Mouse (Mus musculus) skeletal muscle tissue, postnatal 0 days (tissue): Measurements from ENCODE around the gene Dnal4. TPM values are rescaled to one million over a fixed set of nuclear protein-coding genes. Genes with fewer than 3 reads are reported as not detected.

ENCODE experiments used
- polyA plus RNA-seq: library from polyadenylated mRNA; unstranded; fragments of >200 nt; fragmentation: Nextera tagmentation; extraction: Ambion mirVana; gene quantifications from 2 replicates; pipeline ENCODE4 v1.2.1, GENCODE M21; 2015

Gene Dnal4
- polyA plus RNA-seq = 27.7 and 28.2 TPM in 2 replicates

GRCm38 (mm10) chr15:79777749-79778148, at the start of gene Dnal4:
Gene Dnal4, minus strand, starts transcription at chr15:79777849.

DNA sequence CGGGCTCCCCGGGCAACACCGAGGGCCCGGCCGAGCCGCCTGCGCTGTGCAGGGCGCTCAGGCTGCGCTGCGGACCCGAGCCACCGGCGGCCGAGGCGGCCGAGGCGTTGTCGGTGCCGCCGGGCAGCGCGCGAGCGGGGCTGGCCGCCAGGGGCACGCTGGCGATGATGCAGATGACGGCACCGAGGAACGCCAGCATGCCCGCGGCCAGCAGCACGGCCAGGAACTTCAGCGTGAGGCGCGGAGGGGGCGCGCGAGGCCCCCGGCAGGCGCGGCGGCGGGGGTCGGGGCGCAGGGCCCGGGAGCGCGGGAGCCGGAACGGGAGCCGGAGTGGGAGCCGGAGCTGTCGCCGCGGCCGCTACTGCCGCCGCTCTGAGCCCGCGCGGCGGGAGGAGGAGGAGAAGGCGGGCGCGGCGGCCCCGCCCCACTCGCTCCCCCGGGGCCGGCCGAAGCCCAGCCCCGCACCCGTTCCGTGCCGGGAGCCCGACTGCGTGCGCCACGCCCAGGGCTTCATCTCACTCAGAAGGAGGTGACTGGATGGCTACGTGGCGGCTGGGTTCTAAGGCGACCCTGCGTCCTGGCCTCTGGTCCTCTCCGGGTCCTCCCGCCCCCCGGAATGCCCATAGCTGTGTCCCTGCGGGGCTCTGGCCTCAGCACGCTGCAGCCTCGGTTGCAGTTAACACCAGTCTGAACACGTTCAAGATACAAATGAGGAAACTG, 26.9 kb upstream of the Dnal4 start, which contains the start of gene Nptxr:
TSS of gene Nptxr (minus strand) at position 415 of the 720 bp plus-strand sequence.

GRCm38 (mm10) chr15:79741921-79742705, 35.5 kb downstream of the Dnal4 start, which contains the start of gene Sun2:
Gene Sun2, minus strand, starts transcription at chr15:79742536.

Other genes starting within 250 kb of the Dnal4 start
- gene Ddx17, start 231.1 kb downstream of the Dnal4 start, polyA plus RNA-seq = 15.3 and 15.8 TPM in 2 replicates
- 0.76 and 0.85 TPM in 2 replicates for gene Dmc1, start 172.7 kb downstream of the Dnal4 start, polyA plus RNA-seq
- gene Fam227a, start 118.9 kb downstream of the Dnal4 start, polyA plus RNA-seq = 0.19 and 0.40 TPM in 2 replicates
- 26.4 and 30.0 TPM in 2 replicates for gene Cby1, start 118.7 kb downstream of the Dnal4 start, polyA plus RNA-seq
- 186 and 205 TPM in 2 replicates for gene Tomm22, start 107.0 kb downstream of the Dnal4 start, polyA plus RNA-seq
- gene Josd1, start 89.9 kb downstream of the Dnal4 start, polyA plus RNA-seq = 11.3 TPM in 2 replicates
- gene Gtpbp1, start 87.0 kb downstream of the Dnal4 start, polyA plus RNA-seq = 8.6 and 10.5 TPM in 2 replicates
- 4.6 and 5.8 TPM in 2 replicates for gene Sun2, start 35.3 kb downstream of the Dnal4 start, polyA plus RNA-seq
- gene Nptxr, start 26.9 kb upstream of the Dnal4 start, polyA plus RNA-seq = 1.4 and 1.8 TPM in 2 replicates
- gene Npcd, start 56.4 kb upstream of the Dnal4 start, polyA plus RNA-seq = 0.11 TPM in 1 of 2 replicates, not detected in the other
- gene Cbx6, start 56.8 kb upstream of the Dnal4 start, polyA plus RNA-seq = 22.0 and 22.9 TPM in 2 replicates
- gene Apobec3, start 113.8 kb upstream of the Dnal4 start, polyA plus RNA-seq = 7.5 and 8.2 TPM in 2 replicates
- 0.60 and 0.94 TPM in 2 replicates for gene Cbx7, start 193.3 kb upstream of the Dnal4 start, polyA plus RNA-seq
- 5.7 and 6.3 TPM in 2 replicates for gene Pdgfb, start 237.1 kb upstream of the Dnal4 start, polyA plus RNA-seq